Mouse (Mus musculus) midbrain, embryonic 14.5 days (tissue): Measurements from ENCODE around the gene Fcgr1. TPM values are rescaled to one million over a fixed set of nuclear protein-coding genes. Genes with fewer than 3 reads are reported as not detected.
"Not testable (repeated sequence)": the region's sequence is repeated elsewhere in the genome, so short reads cannot be mapped to it uniquely, and the experiment has no call there.

Experiments used
- ATAC-seq: fragments of 200-750 bp; cut with Nextera tagmentation; 2 replicates; pipeline ENCODE4 v1.8.0; 2017; ENCODE audit warnings: moderate number of reproducible peaks, moderate library complexity; ENCODE audit not compliant: low FRiP score, low TSS enrichment
- DNase-seq: peaks from one replicate; pipeline ENCODE4 v3.0.0-alpha.2; 2015
- H3K27ac ChIP-seq: fragments of 300-500 bp; sonication (generic); replicated peaks from 2 replicates; pipeline ENCODE4 v1.5.1; 2014; ENCODE audit warnings: mild to moderate bottlenecking, low read depth, low read length, moderate library complexity
- H3K27me3 ChIP-seq: fragments of 300-500 bp; sonication (generic); 2 replicates; pipeline ENCODE4 v1.6.1; 2014; ENCODE audit warnings: low read length, control low read depth, mixed read lengths; ENCODE audit not compliant: control insufficient read depth, insufficient read depth
- H3K36me3 ChIP-seq: fragments of 300-500 bp; sonication (generic); 2 replicates; pipeline ENCODE4 v1.6.1; 2014; ENCODE audit warnings: low read length, control low read depth; ENCODE audit not compliant: control insufficient read depth, insufficient read depth
- H3K4me1 ChIP-seq: fragments of 300-500 bp; sonication (generic); 2 replicates; pipeline ENCODE4 v1.6.1; 2014; ENCODE audit warnings: mild to moderate bottlenecking, antibody characterized with exemption, low read length, control low read depth; ENCODE audit not compliant: control insufficient read depth, insufficient read depth
- H3K4me2 ChIP-seq: fragments of 300-500 bp; sonication (generic); 2 replicates; pipeline ENCODE4 v1.6.1; 2014; ENCODE audit warnings: mild to moderate bottlenecking, low read length, moderate library complexity
- H3K4me3 ChIP-seq: fragments of 300-500 bp; sonication (generic); replicated peaks from 2 replicates; pipeline ENCODE4 v1.5.1; 2014; ENCODE audit warnings: low read depth, low read length
- H3K9ac ChIP-seq: fragments of 300-500 bp; sonication (generic); replicated peaks from 2 replicates; pipeline ENCODE4 v1.6.1; 2014; ENCODE audit warnings: mild to moderate bottlenecking, low read length, moderate library complexity
- H3K9me3 ChIP-seq: fragments of 300-500 bp; sonication (generic); 2 replicates; pipeline ENCODE4 v1.6.1; 2016; ENCODE audit warnings: low read length, control low read depth, mixed read lengths; ENCODE audit not compliant: control insufficient read depth
- WGBS: fragments of 180-500 bp; shearing (Covaris S2); extraction: QIAGEN DNeasy Blood & Tissue Kit; methylation state at CpG from one replicate; pipeline ENCODE4 v1.1.7; 2014; 5-methylcytosine and 5-hydroxymethylcytosine counted together
- polyA plus RNA-seq: library from polyadenylated mRNA; unstranded; fragments of >200 nt; fragmentation: Nextera tagmentation; extraction: Ambion mirVana; gene quantifications from 2 replicates; pipeline ENCODE4 v1.2.1, GENCODE M21; 2014

Fcgr1 gene
- polyA plus RNA-seq, 1 experiment from 2014 or later, result 4.8 TPM

GRCm38 (mm10) chr3:96269511-96270474, 24.0 kb downstream of the Fcgr1 start, which contains the start of gene Hist2h2bb:
Gene Hist2h2bb, plus strand, starts transcription at chr3:96269752.
- no peaks in the 10 kb centered on the region for H3K9me3 ChIP-seq
- peak within 1 kb of the TSS; percentile 40 for H3K4me3 ChIP-seq
- H3K27me3 ChIP-seq, result no peaks in the 10 kb centered on the region
- H3K9ac ChIP-seq, result peak within 1 kb of the TSS; percentile 57
- H3K4me1 ChIP-seq, result peaks cover 10% of the 10 kb centered on the region
- no peaks in the 10 kb centered on the region for H3K36me3 ChIP-seq
- WGBS, result under 1% methylated on average over 45 of the region's 45 CpGs
- ATAC-seq, result peak; percentile 97
- H3K27ac ChIP-seq, result peak within 1 kb of the TSS; percentile 79
- H3K4me2 ChIP-seq, result peak within 1 kb of the TSS; percentile 91
- peak; percentile 96 for DNase-seq

GRCm38 (mm10) chr3:96268776-96269378, 24.9 kb downstream of the Fcgr1 start:
- not testable (repeated sequence) for H3K27me3 ChIP-seq, H3K36me3 ChIP-seq, DNase-seq, H3K9me3 ChIP-seq
- peak; percentile 55 for ATAC-seq
- under 1% methylated on average over 11 of the region's 44 CpGs for WGBS
- Histone ChIP-seq H3K4me2 (peak overlapping the region; percentile 91), H3K27ac (peak overlapping the region; percentile 79), H3K4me1 (peaks cover 17% of the 10 kb centered on the region), H3K9ac (peak overlapping the region; percentile 39; the same call in 1 of the 2 replicates), H3K4me3 (peak overlapping the region; percentile 40)

GRCm38 (mm10) chr3:96268051-96268775, 25.6 kb downstream of the Fcgr1 start, which contains the start of gene Hist2h3b:
Gene Hist2h3b, plus strand, starts transcription at chr3:96268654.
- ATAC-seq, result peak; percentile 71
- no peaks in the 10 kb centered on the region for H3K36me3 ChIP-seq
- 22% methylated on average over 30 of the region's 30 CpGs for WGBS

GRCm38 (mm10) chr3:96267541-96267940, 26.2 kb downstream of the Fcgr1 start:
- no peak overlapping the region for H3K4me3 ChIP-seq

More at GRCm38 (mm10) chr3:96268051-96268775, 25.6 kb downstream of the Fcgr1 start, which contains the start of gene Hist2h3b:
- Histone ChIP-seq H3K9ac (peak within 1 kb of the TSS; percentile 39; the same call in 1 of the 2 replicates), H3K4me1 (peaks cover 18% of the 10 kb centered on the region), H3K9me3 (no peaks in the 10 kb centered on the region), H3K27ac (peak within 1 kb of the TSS; percentile 79), H3K4me2 (peak within 1 kb of the TSS; percentile 91), H3K4me3 (peak within 1 kb of the TSS; percentile 40), H3K27me3 (no peaks in the 10 kb centered on the region)
- DNase-seq, result peak; percentile 88

GRCm38 (mm10) chr3:96266132-96266710, 27.5 kb downstream of the Fcgr1 start:
- ATAC-seq, result no peak
- H3K9me3 ChIP-seq, result no peaks in the 10 kb centered on the region
- no peak overlapping the region for H3K4me2 ChIP-seq
- no peak for DNase-seq
- H3K27me3 ChIP-seq, result no peaks in the 10 kb centered on the region
- no peaks in the 10 kb centered on the region for H3K36me3 ChIP-seq
- no peak overlapping the region for H3K27ac ChIP-seq
- peaks cover 18% of the 10 kb centered on the region for H3K4me1 ChIP-seq
- 93% methylated on average over 8 of the region's 8 CpGs for WGBS
- no peak overlapping the region for H3K4me3 ChIP-seq
- H3K9ac ChIP-seq, result no peak overlapping the region

More at GRCm38 (mm10) chr3:96267541-96267940, 26.2 kb downstream of the Fcgr1 start:
- Histone ChIP-seq H3K36me3 (no peaks in the 10 kb centered on the region), H3K9ac (no peak overlapping the region), H3K27ac (no peak overlapping the region), H3K4me1 (peaks cover 18% of the 10 kb centered on the region), H3K27me3 (no peaks in the 10 kb centered on the region), H3K4me2 (peak overlapping the region; percentile 91; the same call in 1 of the 2 replicates), H3K9me3 (no peaks in the 10 kb centered on the region)
- ATAC-seq (no peak), DNase-seq (no peak)
- 80% methylated on average over 4 of the region's 4 CpGs for WGBS

- Histone ChIP-seq H3K27ac (peak overlapping the region; percentile 38; the same call in 1 of the 2 replicates), H3K4me2 (peak overlapping the region; percentile 75), H3K9ac (no peak overlapping the region)
These were observed 29.3 kb downstream of the Fcgr1 start for GRCm38 (mm10) chr3:96264404-96264949.

GRCm38 (mm10) chr3:96263558-96264403, 30.0 kb downstream of the Fcgr1 start:
- WGBS, result 3% methylated on average over 27 of the region's 27 CpGs

More at GRCm38 (mm10) chr3:96264404-96264949, 29.3 kb downstream of the Fcgr1 start:
- Histone ChIP-seq H3K9me3 (no peaks in the 10 kb centered on the region), H3K4me1 (peaks cover 15% of the 10 kb centered on the region), H3K4me3 (peak overlapping the region; percentile 51; the same call in 1 of the 2 replicates), H3K36me3 (no peaks in the 10 kb centered on the region), H3K27me3 (no peaks in the 10 kb centered on the region)
- ATAC-seq, result no peak
- no peak for DNase-seq
- WGBS, result 58% methylated on average over 7 of the region's 7 CpGs

More at GRCm38 (mm10) chr3:96263558-96264403, 30.0 kb downstream of the Fcgr1 start:
- Histone ChIP-seq H3K27me3 (no peaks in the 10 kb centered on the region), H3K9me3 (no peaks in the 10 kb centered on the region), H3K4me2 (peak overlapping the region; percentile 75), H3K4me3 (peak overlapping the region; percentile 51), H3K27ac (peak overlapping the region; percentile 94), H3K4me1 (peaks cover 15% of the 10 kb centered on the region), H3K36me3 (no peaks in the 10 kb centered on the region), H3K9ac (peak overlapping the region; percentile 48)
- ATAC-seq, result peak; percentile 25; the same call in 1 of the 2 replicates
- no peak for DNase-seq
